Mouse (Mus musculus) midbrain, embryonic 10.5 days (tissue): Measurements from ENCODE around the gene Dot1l. TPM values are rescaled to one million over a fixed set of nuclear protein-coding genes. Genes with fewer than 3 reads are reported as not detected.

Experiments used
- DNase-seq: peaks from one replicate; pipeline ENCODE4 v3.0.0-alpha.2; 2017; ENCODE audit warnings: low spot score
- H3K27ac ChIP-seq: fragments of 300-500 bp; sonication (generic); replicated peaks from 2 replicates; pipeline ENCODE4 v1.5.1; 2016; ENCODE audit warnings: mild to moderate bottlenecking
- H3K27me3 ChIP-seq: fragments of 300-500 bp; sonication (generic); 2 replicates; pipeline ENCODE4 v1.6.1; 2016; ENCODE audit warnings: low read depth, mild to moderate bottlenecking; ENCODE audit not compliant: poor library complexity, severe bottlenecking
- H3K36me3 ChIP-seq: fragments of 300-500 bp; sonication (generic); 2 replicates; pipeline ENCODE4 v1.6.1; 2016; ENCODE audit warnings: mild to moderate bottlenecking, moderate library complexity
- H3K4me1 ChIP-seq: fragments of 300-500 bp; sonication (generic); 2 replicates; pipeline ENCODE4 v1.6.1; 2016
- H3K4me3 ChIP-seq: fragments of 300-500 bp; sonication (generic); 2 replicates; pipeline ENCODE4 v1.5.1; 2016; ENCODE audit warnings: mild to moderate bottlenecking, moderate library complexity
- H3K9me3 ChIP-seq: fragments of 300-500 bp; sonication (generic); replicated peaks from 2 replicates; pipeline ENCODE4 v1.6.1; 2016; ENCODE audit warnings: mild to moderate bottlenecking
- WGBS: fragments of 180-500 bp; shearing (Covaris S2); methylation state at CpG from one replicate; pipeline ENCODE4 v1.1.7; 2016; 5-methylcytosine and 5-hydroxymethylcytosine counted together
- microRNA counts: library from miRNA; unstranded; fragments of <30 nt; microRNA quantifications from one replicate; lab custom pipeline; 2017
- microRNA-seq: library from miRNA; unstranded; fragments of <30 nt; microRNA quantifications from one replicate; pipeline ENCODE4, GENCODE M21; 2017
- polyA plus RNA-seq: library from polyadenylated mRNA; unstranded; fragments of >200 nt; fragmentation: Nextera tagmentation; extraction: Ambion mirVana; gene quantifications from 2 replicates; pipeline ENCODE4 v1.2.1, GENCODE M21; 2016

The Dot1l gene
- polyA plus RNA-seq, 1 experiment from 2014 or later, result 19.8 TPM

GRCm38 (mm10) chr10:80837827-80838226, 82.8 kb downstream of the Dot1l start:
- peaks cover 12% of the 10 kb centered on the region for H3K9me3 ChIP-seq
- H3K36me3 ChIP-seq, result peaks cover 3% of the 10 kb centered on the region; the same call in 1 of the 2 replicates
- H3K4me1 ChIP-seq, result peaks cover 64% of the 10 kb centered on the region
- 21% methylated on average over 2 of the region's 2 CpGs for WGBS
- H3K27me3 ChIP-seq, result peaks cover 87% of the 10 kb centered on the region
- H3K4me3 ChIP-seq, result no peak overlapping the region
- DNase-seq, result no peak
- H3K27ac ChIP-seq, result no peak overlapping the region

- DNase-seq, result no peak
- peaks cover 87% of the 10 kb centered on the region for H3K27me3 ChIP-seq
- H3K4me1 ChIP-seq, result peaks cover 62% of the 10 kb centered on the region
Observed at GRCm38 (mm10) chr10:80838346-80838912, 83.4 kb downstream of the Dot1l start.

GRCm38 (mm10) chr10:80839848-80840247, 84.8 kb downstream of the Dot1l start:
- 63% methylated on average over 6 of the region's 6 CpGs for WGBS
- Histone ChIP-seq H3K36me3 (no peaks in the 10 kb centered on the region), H3K4me3 (no peak overlapping the region), H3K27ac (no peak overlapping the region), H3K9me3 (peaks cover 6% of the 10 kb centered on the region), H3K27me3 (peaks cover 87% of the 10 kb centered on the region), H3K4me1 (peaks cover 64% of the 10 kb centered on the region)
- DNase-seq, result no peak

More at GRCm38 (mm10) chr10:80838346-80838912, 83.4 kb downstream of the Dot1l start:
- peaks cover 12% of the 10 kb centered on the region for H3K9me3 ChIP-seq
- H3K36me3 ChIP-seq, result peaks cover 3% of the 10 kb centered on the region; the same call in 1 of the 2 replicates
- no peak overlapping the region for H3K27ac ChIP-seq
- no peak overlapping the region for H3K4me3 ChIP-seq
- whole genome bisulfite sequencing, result 65% methylated on average over 2 of the region's 2 CpGs

DNA sequence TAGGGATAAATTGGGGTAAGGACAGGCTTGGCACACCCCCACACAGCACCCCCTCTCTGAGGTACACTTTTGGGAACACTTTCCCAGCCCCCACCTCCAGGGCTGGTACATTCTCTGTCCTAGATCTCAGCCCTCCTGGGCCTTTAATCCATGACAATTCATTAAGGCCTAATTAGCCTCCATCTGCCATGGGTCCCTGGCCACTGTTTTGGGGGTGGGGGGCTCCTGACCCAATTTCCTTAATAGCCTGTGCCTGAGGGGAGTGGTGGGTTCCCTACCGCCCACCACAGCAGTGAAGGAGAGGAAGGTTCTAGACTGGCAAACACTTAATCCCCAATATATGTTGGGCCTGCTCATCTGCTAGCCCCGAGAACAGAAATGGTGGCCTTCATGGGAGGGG, 86.7 kb downstream of the Dot1l start:
- H3K4me1 ChIP-seq, result peaks cover 54% of the 10 kb centered on the region
- H3K4me3 ChIP-seq, result no peak overlapping the region
- peaks cover 86% of the 10 kb centered on the region for H3K27me3 ChIP-seq
- no peak for DNase-seq
- whole genome bisulfite sequencing, result 90% methylated on average over 2 of the region's 2 CpGs
- H3K27ac ChIP-seq, result no peak overlapping the region
- H3K36me3 ChIP-seq, result no peaks in the 10 kb centered on the region
- H3K9me3 ChIP-seq, result no peaks in the 10 kb centered on the region

GRCm38 (mm10) chr10:80842334-80842733, 87.3 kb downstream of the Dot1l start:
- Histone ChIP-seq H3K4me1 (peaks cover 48% of the 10 kb centered on the region), H3K27me3 (peaks cover 80% of the 10 kb centered on the region), H3K36me3 (no peaks in the 10 kb centered on the region), H3K9me3 (no peaks in the 10 kb centered on the region), H3K4me3 (no peak overlapping the region), H3K27ac (no peak overlapping the region)
- 85% methylated on average over 15 of the region's 15 CpGs for WGBS
- no peak for DNase-seq

DNA sequence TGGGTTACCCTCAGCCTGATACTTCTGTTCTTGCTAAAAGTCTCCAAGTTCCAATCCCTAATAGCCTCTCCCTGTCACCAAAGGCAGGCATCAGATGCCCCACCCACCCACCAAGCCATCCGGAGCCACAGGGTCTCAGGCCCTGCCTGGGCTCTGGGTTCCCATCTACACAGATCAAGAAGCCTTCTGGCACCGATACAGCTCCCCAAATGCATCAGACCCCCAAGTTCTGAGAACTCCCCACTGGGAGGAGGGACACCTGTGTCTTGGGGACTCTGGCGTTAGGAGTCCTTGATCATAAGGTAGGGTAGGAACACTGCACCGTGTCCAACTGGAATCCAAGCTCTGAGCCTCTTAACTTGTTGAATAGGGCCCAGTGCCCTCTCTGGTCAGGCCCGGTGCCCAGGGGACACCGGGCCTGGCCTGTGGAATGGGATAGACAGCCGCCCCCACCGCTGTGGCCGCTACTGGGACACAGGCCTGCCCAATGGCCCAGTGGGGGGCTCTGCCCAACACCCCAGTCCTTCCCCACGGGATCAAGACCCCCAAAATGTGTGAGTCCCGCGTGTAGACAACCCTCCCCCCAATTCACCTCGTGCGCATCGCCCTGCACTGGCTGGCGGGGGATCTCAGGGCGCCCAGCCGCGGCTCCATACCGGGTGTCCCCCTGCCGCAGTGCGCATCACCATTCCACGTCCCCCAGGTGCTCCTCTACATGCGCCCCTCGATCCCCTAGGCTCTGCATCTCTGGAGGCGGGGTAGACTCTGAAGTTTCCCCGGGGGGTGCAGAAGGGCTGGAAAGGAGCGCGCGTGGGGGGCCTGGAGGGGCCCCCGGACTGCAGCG, 88.3 kb downstream of the Dot1l start:
- Histone ChIP-seq H3K36me3 (no peaks in the 10 kb centered on the region), H3K4me3 (peak overlapping the region; percentile 63), H3K27me3 (peaks cover 71% of the 10 kb centered on the region), H3K27ac (peak overlapping the region; percentile 69), H3K9me3 (no peaks in the 10 kb centered on the region), H3K4me1 (peaks cover 38% of the 10 kb centered on the region)
- no peak for DNase-seq
- WGBS, result 9% methylated on average over 32 of the region's 32 CpGs

DNA sequence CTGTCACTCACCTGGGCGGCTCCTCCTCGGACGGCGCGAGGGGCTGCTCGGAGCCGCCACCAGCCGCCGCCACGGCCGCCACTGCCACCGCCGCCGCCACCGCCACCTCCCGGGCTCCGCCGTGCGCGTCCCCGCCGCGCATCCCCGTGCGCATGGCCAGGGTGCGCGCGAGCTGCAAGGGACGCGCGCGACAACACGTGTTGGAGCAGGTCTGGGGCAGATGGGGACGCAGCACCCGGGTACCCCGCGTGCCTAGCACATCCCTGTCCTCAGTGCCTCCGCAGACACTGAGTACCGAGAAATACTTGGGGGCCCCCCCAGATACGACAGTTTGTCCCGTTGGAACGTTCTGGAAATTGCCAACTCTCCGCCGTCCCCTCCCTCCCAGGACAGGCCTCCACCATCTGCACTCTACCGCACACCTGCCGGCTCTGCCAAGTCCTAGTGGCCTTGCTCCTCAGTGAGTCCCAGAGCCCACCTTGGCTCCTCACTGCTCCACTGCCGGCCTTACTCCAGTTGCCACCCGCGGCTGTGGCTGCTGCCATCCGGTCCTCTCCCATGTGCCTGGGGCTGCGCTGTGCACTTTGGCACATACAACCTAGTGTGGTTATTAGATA, 89.0 kb downstream of the Dot1l start, which contains the start of gene Lingo3:
TSS of gene Lingo3 (minus strand) at position 109 of the 617 bp plus-strand sequence.
- peak; percentile 32 for DNase-seq
- no peaks in the 10 kb centered on the region for H3K9me3 ChIP-seq
- H3K4me3 ChIP-seq, result peak within 1 kb of the TSS; percentile 63
- H3K27me3 ChIP-seq, result peaks cover 68% of the 10 kb centered on the region
- H3K27ac ChIP-seq, result peak within 1 kb of the TSS; percentile 69
- H3K4me1 ChIP-seq, result peaks cover 39% of the 10 kb centered on the region
- no peaks in the 10 kb centered on the region for H3K36me3 ChIP-seq
- 6% methylated on average over 44 of the region's 51 CpGs for WGBS

MicroRNAs within 50 kb of the gene (microRNA counts, 519-probe panel; counts per million panel counts)
- microRNA mmu-miR-1982 (lab: Ali Mortazavi, UCI), result not detected

Small RNA genes within 50 kb of the gene (microRNA-seq; reads per million reads assigned to microRNA genes)
- 3.9 reads per million, percentile 8 among the genes with 10 or more reads in this experiment for gene Mir1982

Other genes starting within 250 kb of the Dot1l start
- gene Atp8b3, start 216.1 kb upstream of the Dot1l start, polyA plus RNA-seq, result 0.41 and 0.79 TPM in 2 replicates
- 31.6 and 35.3 TPM in 2 replicates for gene Rexo1, start 193.6 kb upstream of the Dot1l start, polyA plus RNA-seq
- gene Klf16, start 177.9 kb upstream of the Dot1l start, polyA plus RNA-seq, result 4.8 and 6.1 TPM in 2 replicates
- gene Abhd17a, start 164.9 kb upstream of the Dot1l start, polyA plus RNA-seq, result 86.8 and 87.3 TPM in 2 replicates
- 91.0 and 94.1 TPM in 2 replicates for gene Scamp4, start 152.3 kb upstream of the Dot1l start, polyA plus RNA-seq
- 10.6 and 10.8 TPM in 2 replicates for gene Adat3, start 152.3 kb upstream of the Dot1l start, polyA plus RNA-seq
- gene Gm49322, start 149.2 kb upstream of the Dot1l start, polyA plus RNA-seq, result 5.6 and 6.4 TPM in 2 replicates
- gene Csnk1g2, start 132.4 kb upstream of the Dot1l start, polyA plus RNA-seq, result 131 and 151 TPM in 2 replicates
- 70.3 and 75.2 TPM in 2 replicates for gene Btbd2, start 98.1 kb upstream of the Dot1l start, polyA plus RNA-seq
- 82.7 and 84.7 TPM in 2 replicates for gene Mknk2, start 77.1 kb upstream of the Dot1l start, polyA plus RNA-seq
- 69.9 and 73.9 TPM in 2 replicates for gene Mob3a, start 53.2 kb upstream of the Dot1l start, polyA plus RNA-seq
- 8.9 and 15.7 TPM in 2 replicates for gene Izumo4, start 53.0 kb upstream of the Dot1l start, polyA plus RNA-seq
- gene Ap3d1, start 12.9 kb upstream of the Dot1l start, polyA plus RNA-seq, result 57.1 and 62.5 TPM in 2 replicates
- 108 and 112 TPM in 2 replicates for gene Sf3a2, start 43.0 kb downstream of the Dot1l start, polyA plus RNA-seq
- 184 and 191 TPM in 2 replicates for gene Plekhj1, start 43.4 kb downstream of the Dot1l start, polyA plus RNA-seq
- gene Amh, start 50.0 kb downstream of the Dot1l start, polyA plus RNA-seq, result 0.07 TPM in 1 of 2 replicates, not detected in the other
- 0.44 and 0.71 TPM in 2 replicates for gene Jsrp1, start 58.3 kb downstream of the Dot1l start, polyA plus RNA-seq
- gene Oaz1, start 71.5 kb downstream of the Dot1l start, polyA plus RNA-seq, result 2,246 and 2,347 TPM in 2 replicates
- 1.1 and 1.4 TPM in 2 replicates for gene Lingo3, start 88.8 kb downstream of the Dot1l start, polyA plus RNA-seq
- gene Lsm7, start 100.0 kb downstream of the Dot1l start, polyA plus RNA-seq, result 322 and 326 TPM in 2 replicates
- gene Sppl2b, start 100.1 kb downstream of the Dot1l start, polyA plus RNA-seq, result 42.8 and 45.6 TPM in 2 replicates
- 0.02 and 0.09 TPM in 2 replicates for gene Tmprss9, start 116.6 kb downstream of the Dot1l start, polyA plus RNA-seq
- 335 and 382 TPM in 2 replicates for gene Timm13, start 145.8 kb downstream of the Dot1l start, polyA plus RNA-seq
- gene Lmnb2, start 163.0 kb downstream of the Dot1l start, polyA plus RNA-seq, result 77.9 and 84.7 TPM in 2 replicates
- 6.1 and 9.2 TPM in 2 replicates for gene Gadd45b, start 174.9 kb downstream of the Dot1l start, polyA plus RNA-seq